20 mouse cellular contexts compared by ENCODE assay signal in genomic region chr11:3733933-3734636, GRCm38 (mm10).
A peak's percentile ranks its signal among the peaks of the same experiment; 100 is the strongest.
DNase-seq lines count a peak whose midpoint lies in the region; ATAC-seq and TF ChIP-seq lines count a peak whose summit lies in the region.
"Had no signal": no experiment of that assay in that cellular context is flagged by ENCODE, and none has a peak within 500 bp of the region (broad histone marks: within the 10 kb centered on the region; RNA-seq: fewer than 3 reads in every experiment).

No protein-coding gene starts in this region.

- DNase-seq in hindbrain, embryonic 10.5 days (ENCODE audit: low spot score), result no peak
- DNase-seq in brain, embryonic 14.5 days (ENCODE audit: low read depth), result peak; percentile 83
- DNase-seq in midbrain, embryonic 14.5 days, result peak; percentile 89
- DNase-seq in kidney, postnatal 14 days, result no peak
- DNase-seq in kidney, adult 2 months, result no peak
- DNase-seq in left cerebral cortex, adult 8-10 months (ENCODE audit: low spot score in 2 of 2), result no peak
- DNase-seq: cerebellum, adult 18-20 months; embryo, embryonic 11 days; gastrocnemius, postnatal 10 days; heart, adult 2 months; kidney, adult 9 months; layer of hippocampus, postnatal 36 days; lung, embryonic 14.5 days; thymus, adult 18-20 months had no signal

- H3K4me3 ChIP-seq in hindbrain, embryonic 13.5 days, result no peak overlapping the region
- H3K4me3 ChIP-seq in hindbrain, embryonic 10.5 days, result no peak overlapping the region
- H3K4me3 ChIP-seq in forebrain, embryonic 15.5 days, result no peak overlapping the region
- H3K4me3 ChIP-seq in midbrain, embryonic 14.5 days (replicated peaks; ENCODE audit: low read depth, low read length), result no peak overlapping the region
- H3K4me3 ChIP-seq in kidney, adult 2 months (ENCODE audit: insufficient read depth, low read depth, low read length), result no peak overlapping the region
- H3K4me3 ChIP-seq: heart, adult 2 months; limb, embryonic 10.5 days; neural tube, embryonic 12.5 days had no signal

- peak; percentile 66 for ATAC-seq in hindbrain, embryonic 13.5 days (ENCODE audit: low FRiP score)
- ATAC-seq in forebrain, embryonic 15.5 days (replicated peaks), result peak; percentile 70
- peak; percentile 53; the same call in 1 of the 2 replicates for ATAC-seq in midbrain, embryonic 14.5 days (ENCODE audit: low FRiP score, low TSS enrichment)

- peaks cover 15% of the 10 kb centered on the region for H3K4me1 ChIP-seq in hindbrain, embryonic 13.5 days (replicated peaks)
- H3K4me1 ChIP-seq in hindbrain, embryonic 10.5 days (replicated peaks), result 0 out of 2 replicates have a peak, but pooled peaks cover 4% of the 10 kb centered on the region
- peaks cover 9% of the 10 kb centered on the region for H3K4me1 ChIP-seq in forebrain, embryonic 15.5 days
- H3K4me1 ChIP-seq in midbrain, embryonic 14.5 days (ENCODE audit: control insufficient read depth, insufficient read depth, low read length), result peaks cover 16% of the 10 kb centered on the region
- H3K4me1 ChIP-seq in kidney, adult 2 months (ENCODE audit: control insufficient read depth, insufficient read depth, low read length), result no peaks in the 10 kb centered on the region
- H3K4me1 ChIP-seq: limb, embryonic 10.5 days; neural tube, embryonic 12.5 days had no signal

- peak overlapping the region; percentile 6; the same call in 1 of the 2 replicates for H3K4me2 ChIP-seq in hindbrain, embryonic 13.5 days
- H3K4me2 ChIP-seq in forebrain, embryonic 15.5 days (replicated peaks), result no peak overlapping the region
- H3K4me2 ChIP-seq in midbrain, embryonic 14.5 days (ENCODE audit: low read length), result peak overlapping the region; percentile 38
- H3K4me2 ChIP-seq: liver, embryonic 11.5 days; lung, embryonic 14.5 days; neural tube, embryonic 12.5 days had no signal

- WGBS in hindbrain, embryonic 13.5 days, result 68% methylated on average over 14 of the region's 14 CpGs
- 73% methylated on average over 14 of the region's 14 CpGs for WGBS in hindbrain, embryonic 10.5 days
- WGBS in forebrain, embryonic 15.5 days, result 66% methylated on average over 14 of the region's 14 CpGs
- 54% methylated on average over 14 of the region's 14 CpGs for WGBS in midbrain, embryonic 14.5 days
- WGBS in kidney, adult 2 months, result 80% methylated on average over 14 of the region's 14 CpGs

- no peaks in the 10 kb centered on the region for H3K9me3 ChIP-seq in hindbrain, embryonic 13.5 days
- H3K9me3 ChIP-seq in hindbrain, embryonic 10.5 days, result no peaks in the 10 kb centered on the region
- no peaks in the 10 kb centered on the region for H3K9me3 ChIP-seq in forebrain, embryonic 15.5 days
- no peaks in the 10 kb centered on the region for H3K9me3 ChIP-seq in midbrain, embryonic 14.5 days (ENCODE audit: control insufficient read depth, low read length)
- H3K9me3 ChIP-seq: limb, embryonic 10.5 days; neural tube, embryonic 12.5 days had no signal

- H3K27me3 ChIP-seq in hindbrain, embryonic 13.5 days, result no peaks in the 10 kb centered on the region
- H3K27me3 ChIP-seq in hindbrain, embryonic 10.5 days (ENCODE audit: insufficient read depth, poor library complexity, severe bottlenecking), result no peaks in the 10 kb centered on the region
- no peaks in the 10 kb centered on the region for H3K27me3 ChIP-seq in forebrain, embryonic 15.5 days
- H3K27me3 ChIP-seq in midbrain, embryonic 14.5 days (ENCODE audit: control insufficient read depth, insufficient read depth, low read length), result no peaks in the 10 kb centered on the region
- no peaks in the 10 kb centered on the region for H3K27me3 ChIP-seq in kidney, adult 2 months (replicated peaks; ENCODE audit: control insufficient read depth, insufficient read depth, low read length)
- H3K27me3 ChIP-seq: neural tube, embryonic 12.5 days had no signal

- TF ChIP-seq POLR2A in brain, embryonic 14.5 days (IDR thresholded peaks at IDR 0.05; ENCODE audit: borderline replicate concordance, extremely low read depth, insufficient read depth, insufficient read length, poor library complexity, severe bottlenecking), result no peak
- no peak for TF ChIP-seq POLR2A in kidney, adult 2 months (IDR thresholded peaks at IDR 0.05; ENCODE audit: low read depth, low read length)

- no peak for TF ChIP-seq CTCF in brain, embryonic 14.5 days (IDR thresholded peaks at IDR 0.05; ENCODE audit: borderline replicate concordance, extremely low read depth, insufficient read depth, insufficient read length)
- TF ChIP-seq CTCF in kidney, adult 2 months (conservative IDR thresholded peaks at IDR 0.05; ENCODE audit: insufficient read depth, insufficient read length, low read depth, low read length), result no peak

- peak overlapping the region; percentile 43; the same call in 1 of the 2 replicates for H3K9ac ChIP-seq in hindbrain, embryonic 13.5 days
- H3K9ac ChIP-seq in forebrain, embryonic 15.5 days (replicated peaks), result no peak overlapping the region
- H3K9ac ChIP-seq in midbrain, embryonic 14.5 days (replicated peaks; ENCODE audit: low read length), result 0 out of 2 replicates have a peak overlapping the region, but pooled peaks have one; percentile 23
- H3K9ac ChIP-seq: lung, embryonic 14.5 days; neural tube, embryonic 12.5 days had no signal

- peak overlapping the region; percentile 88 for H3K27ac ChIP-seq in hindbrain, embryonic 13.5 days
- H3K27ac ChIP-seq in hindbrain, embryonic 10.5 days, result no peak overlapping the region
- peak overlapping the region; percentile 78 for H3K27ac ChIP-seq in forebrain, embryonic 15.5 days (replicated peaks)
- peak overlapping the region; percentile 92 for H3K27ac ChIP-seq in midbrain, embryonic 14.5 days (replicated peaks; ENCODE audit: low read depth, low read length)
- H3K27ac ChIP-seq in kidney, adult 2 months (ENCODE audit: insufficient read depth, low read depth, low read length), result no peak overlapping the region
- H3K27ac ChIP-seq: heart, adult 2 months; limb, embryonic 10.5 days; macrophage; neural tube, embryonic 12.5 days had no signal

- H3K36me3 ChIP-seq in hindbrain, embryonic 13.5 days, result no peaks in the 10 kb centered on the region
- H3K36me3 ChIP-seq in hindbrain, embryonic 10.5 days, result no peaks in the 10 kb centered on the region
- H3K36me3 ChIP-seq in forebrain, embryonic 15.5 days, result no peaks in the 10 kb centered on the region
- no peaks in the 10 kb centered on the region for H3K36me3 ChIP-seq in midbrain, embryonic 14.5 days (ENCODE audit: control insufficient read depth, insufficient read depth, low read length)
- H3K36me3 ChIP-seq in kidney, adult 2 months (ENCODE audit: control insufficient read depth, insufficient read depth, low read length), result no peaks in the 10 kb centered on the region
- H3K36me3 ChIP-seq: limb, embryonic 10.5 days; neural tube, embryonic 12.5 days had no signal

Comparison
In these comparisons a context has a peak if more than half of its experiments do, and no peak if none do; other contexts are left out.
1. H3K27ac ChIP-seq: peak in hindbrain, embryonic 13.5 days (single experiment), forebrain, embryonic 15.5 days (single experiment) and midbrain, embryonic 14.5 days (single experiment); none in hindbrain, embryonic 10.5 days (single experiment) and kidney, adult 2 months (single experiment).
2. DNase-seq: peak in brain, embryonic 14.5 days (single experiment) and midbrain, embryonic 14.5 days (single experiment); none in hindbrain, embryonic 10.5 days (single experiment), kidney, postnatal 14 days (single experiment), kidney, adult 2 months (single experiment) and left cerebral cortex, adult 8-10 months (0 of 2).
3. Peak in every context shown above with its lines, with median percentiles within 50 percentile points of each other: ATAC-seq.